Mouse (Mus musculus) G1E (cell line): ENCODE measurements around the gene Gm3248.
"Not testable (repeated sequence)": the region's sequence is repeated elsewhere in the genome, so short reads cannot be mapped to it uniquely, and the experiment has no call there.

Experiments used
- CTCF ChIP-seq: IDR thresholded peaks from 2 replicates; pipeline ENCODE4 v1.5.1; 2012; ENCODE audit warnings: low read depth, low read length, inconsistent platforms, mixed read lengths
- GATA1 ChIP-seq: IDR thresholded peaks from 2 replicates; pipeline ENCODE4 v1.6.1; 2012; ENCODE audit warnings: borderline replicate concordance, low read length, inconsistent platforms, mixed read lengths
- GATA2 ChIP-seq: IDR thresholded peaks from 2 replicates; pipeline ENCODE4 v1.6.1; 2012; ENCODE audit warnings: low read depth, low read length, inconsistent platforms, borderline replicate concordance

GRCm38 (mm10) chr14:5962441-5962840 is 896 bp upstream of the Gm3248 start:
- not testable (repeated sequence) for TF ChIP-seq CTCF, GATA1, GATA2
